21 mouse cellular contexts compared by ENCODE assay signal in the genomic region with DNA sequence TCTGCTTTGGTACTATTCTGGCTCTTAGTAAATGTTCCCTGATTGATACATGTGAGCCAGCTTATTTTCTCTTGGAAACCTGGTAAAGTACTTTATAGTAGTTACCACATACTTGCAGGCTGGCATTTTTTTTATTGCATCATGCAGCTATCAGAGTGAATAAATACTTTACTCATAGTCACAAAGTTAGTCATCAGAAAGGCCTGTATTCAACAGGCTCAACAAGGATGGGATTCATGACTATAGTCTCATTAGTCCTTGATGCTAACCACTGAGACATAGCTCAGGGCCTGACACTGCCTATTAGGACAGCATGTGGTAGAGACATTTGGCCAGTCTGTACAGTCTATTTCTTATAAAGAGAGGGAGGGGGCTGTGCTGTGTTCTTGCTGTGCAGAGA.
"Had no signal": no experiment of that assay in that cellular context is flagged by ENCODE, and none has a peak within 500 bp of the region (broad histone marks: within the 10 kb centered on the region; RNA-seq: fewer than 3 reads in every experiment).

No protein-coding gene starts in this region.

- H3K4me3 ChIP-seq: gastrocnemius, adult 2 months; heart, adult 2 months; heart, embryonic 13.5 days; heart, embryonic 15.5 days; hindbrain, embryonic 10.5 days; hindbrain, embryonic 12.5 days; intestine, embryonic 15.5 days; layer of hippocampus, adult 2 months; left cerebral cortex, adult 2 months; limb, embryonic 10.5 days; limb, embryonic 12.5 days; liver, embryonic 13.5 days; liver, embryonic 15.5 days had no signal

- DNase-seq: gastrocnemius, adult 2 months; gastrocnemius, postnatal 10 days; gastrocnemius, postnatal 25 days; heart, adult 2 months; heart, postnatal 4 days; kidney, adult 18-20 months; kidney, adult 8-10 months; kidney, postnatal 14 days; kidney, postnatal 36 days; liver; liver, embryonic 13.5 days had no signal

- H3K36me3 ChIP-seq: heart, embryonic 13.5 days; heart, embryonic 15.5 days; hindbrain, embryonic 10.5 days; hindbrain, embryonic 12.5 days; intestine, embryonic 15.5 days; limb, embryonic 10.5 days; limb, embryonic 12.5 days; liver, embryonic 13.5 days; liver, embryonic 15.5 days had no signal

- H3K27me3 ChIP-seq: heart, embryonic 13.5 days; heart, embryonic 15.5 days; hindbrain, embryonic 12.5 days; intestine, embryonic 15.5 days; limb, embryonic 12.5 days; liver, embryonic 13.5 days; liver, embryonic 15.5 days had no signal
